Mouse (Mus musculus): Measurements from ENCODE around the gene Gnb2.

- TF ChIP-seq CTCF (IDR thresholded peaks at IDR 0.05; ENCODE audit: low read depth), result peak; percentile 72
- TF ChIP-seq EP300 (IDR thresholded peaks at IDR 0.05; ENCODE audit: low read depth), result no peak
Observed at GRCm38 (mm10) chr5:137512847-137513794, 20.2 kb downstream of the Gnb2 start.

Measured in liver, postnatal 0 days (tissue).